Mouse (Mus musculus) myocyte (in vitro differentiated cells): ENCODE data around the gene Nifk. TPM values are rescaled to one million over a fixed set of nuclear protein-coding genes. Genes with fewer than 3 reads are reported as not detected.
A peak's percentile ranks its signal among the peaks of the same experiment; 100 is the strongest.

Experiments
- H3K27me3 ChIP-seq: one replicate; pipeline ENCODE4 v1.6.1; 2011; ENCODE audit not compliant: control insufficient read depth, insufficient read depth, insufficient read length
- H3K36me3 ChIP-seq: one replicate; pipeline ENCODE4 v1.6.1; 2011; ENCODE audit not compliant: control insufficient read depth, insufficient read depth
- H3K4me2 ChIP-seq: one replicate; pipeline ENCODE4 v1.6.1; 2011; ENCODE audit warnings: low read depth, control low read depth
- H3K4me3 ChIP-seq: one replicate; pipeline ENCODE4 v1.5.1; 2011; ENCODE audit warnings: mild to moderate bottlenecking, control low read depth, moderate library complexity
- H3K79me2 ChIP-seq: one replicate; pipeline ENCODE4 v1.6.1; 2011; ENCODE audit not compliant: control insufficient read depth, insufficient read depth
- H3ac ChIP-seq: one replicate; pipeline ENCODE4 v1.6.1; 2011; ENCODE audit not compliant: control insufficient read depth, insufficient read length
- CEBPB ChIP-seq: IDR thresholded peaks from 2 replicates; pipeline ENCODE4 v1.6.1; 2011; ENCODE audit warnings: mild to moderate bottlenecking, moderate library complexity; ENCODE audit not compliant: poor library complexity, insufficient read depth, severe bottlenecking
- E2F4 ChIP-seq: IDR thresholded peaks from one replicate; pipeline ENCODE4 v1.6.1; 2011; ENCODE audit warnings: mild to moderate bottlenecking, control low read depth, moderate library complexity; ENCODE audit not compliant: insufficient read depth
- MAX ChIP-seq: IDR thresholded peaks from one replicate; pipeline ENCODE4 v1.6.1; 2011; ENCODE audit warnings: low read depth, mild to moderate bottlenecking, control low read depth
- MYOD1 ChIP-seq, 3 experiments: IDR thresholded peaks; one replicate each; pipeline ENCODE4 v1.6.1; 2011; ENCODE audit warnings: control low read depth in 2 of 3, low read depth in 2 of 3, mild to moderate bottlenecking in 2 of 3, moderate library complexity in 1 of 3; ENCODE audit not compliant: insufficient read length in 2 of 3, control insufficient read depth in 1 of 3
- MYOG ChIP-seq, 3 experiments: IDR thresholded peaks; one replicate each; pipeline ENCODE4 v1.6.1; 2011; ENCODE audit warnings: control low read depth in 2 of 3, low read depth in 2 of 3, mild to moderate bottlenecking in 2 of 3; ENCODE audit not compliant: insufficient read length in 2 of 3, control insufficient read depth in 1 of 3, insufficient read depth in 1 of 3
- POLR2A ChIP-seq: IDR thresholded peaks from one replicate; pipeline ENCODE4 v1.6.1; 2011; ENCODE audit warnings: low read depth, mild to moderate bottlenecking, control low read depth, moderate library complexity; ENCODE audit not compliant: insufficient read length
- POLR2AphosphoS2 ChIP-seq: IDR thresholded peaks from one replicate; pipeline ENCODE4 v1.6.1; 2011; ENCODE audit warnings: low read depth, control low read depth; ENCODE audit not compliant: insufficient read length
- REST ChIP-seq: IDR thresholded peaks from one replicate; pipeline ENCODE4 v1.6.1; 2011; ENCODE audit warnings: mild to moderate bottlenecking, control low read depth, moderate library complexity; ENCODE audit not compliant: insufficient read depth, insufficient read length
- SRF ChIP-seq: IDR thresholded peaks from one replicate; pipeline ENCODE4 v1.6.1; 2011; ENCODE audit warnings: low read depth; ENCODE audit not compliant: control insufficient read depth, insufficient read length
- TCF12 ChIP-seq: IDR thresholded peaks from one replicate; pipeline ENCODE4 v1.6.1; 2011; ENCODE audit warnings: mild to moderate bottlenecking, control low read depth; ENCODE audit not compliant: poor library complexity, insufficient read depth, severe bottlenecking
- TCF3 ChIP-seq: IDR thresholded peaks from one replicate; pipeline ENCODE4 v1.6.1; 2011; ENCODE audit warnings: low read depth, control low read depth; ENCODE audit not compliant: insufficient read length
- USF1 ChIP-seq: IDR thresholded peaks from one replicate; pipeline ENCODE4 v1.6.1; 2011; ENCODE audit warnings: low read depth, mild to moderate bottlenecking, control low read depth, moderate library complexity
- polyA plus RNA-seq: library from polyadenylated mRNA; unstranded; fragments of >200 nt; fragmentation: generic; extraction: Trizol; gene quantifications from one replicate; pipeline ENCODE4 v1.2.1, GENCODE M21; 2012; ENCODE audit warnings: missing spikeins

Gene Nifk
- polyA plus RNA-seq, 1 experiment = 27.0 TPM

- no peaks in the 10 kb centered on the region for H3K27me3 ChIP-seq
- no peaks in the 10 kb centered on the region for H3K79me2 ChIP-seq
- peaks cover 20% of the 10 kb centered on the region for H3K36me3 ChIP-seq
- no peak overlapping the region for H3K4me2 ChIP-seq
- TF ChIP-seq TCF12 (no peak), MYOG (IDR thresholded peaks at IDR 0.05; ENCODE audit: control insufficient read depth in 1 of 3, insufficient read depth in 1 of 3, insufficient read length in 2 of 3, low read depth in 2 of 3) (no peak), POLR2A (no peak), USF1 (no peak), POLR2AphosphoS2 (no peak), SRF (no peak), TCF3 (no peak), REST (no peak), E2F4 (no peak), MAX (no peak), MYOD1 (IDR thresholded peaks at IDR 0.05; ENCODE audit: control insufficient read depth in 1 of 3, insufficient read length in 2 of 3, low read depth in 2 of 3) (no peak), CEBPB (no peak)
- H3K4me3 ChIP-seq = no peak overlapping the region
- no peak overlapping the region for H3ac ChIP-seq
These were observed 25.0 kb upstream of the Nifk start for GRCm38 (mm10) chr1:118296673-118297072.

GRCm38 (mm10) chr1:118297719-118298118, 23.9 kb upstream of the Nifk start:
- no peak overlapping the region for H3ac ChIP-seq
- H3K36me3 ChIP-seq = peaks cover 29% of the 10 kb centered on the region
- H3K4me2 ChIP-seq = no peak overlapping the region
- no peaks in the 10 kb centered on the region for H3K79me2 ChIP-seq
- TF ChIP-seq TCF3 = no peak
- TF ChIP-seq REST = no peak
- no peak for TF ChIP-seq POLR2A
- no peak for TF ChIP-seq TCF12
- TF ChIP-seq E2F4 = no peak
- TF ChIP-seq POLR2AphosphoS2 = no peak
- no peak for TF ChIP-seq MAX
- TF ChIP-seq SRF = no peak
- no peaks in the 10 kb centered on the region for H3K27me3 ChIP-seq
- H3K4me3 ChIP-seq = no peak overlapping the region

GRCm38 (mm10) chr1:118310780-118311621, 10.6 kb upstream of the Nifk start:
- H3K4me2 ChIP-seq = peak overlapping the region; percentile 85
- H3K4me3 ChIP-seq = peak overlapping the region; percentile 81
- no peaks in the 10 kb centered on the region for H3K27me3 ChIP-seq
- TF ChIP-seq POLR2AphosphoS2 = peak; percentile 95
- no peak for TF ChIP-seq CEBPB
- peak in 2 of 3 experiments; percentile 45 to 53 for TF ChIP-seq MYOG (IDR thresholded peaks at IDR 0.05; ENCODE audit: control insufficient read depth in 1 of 3, insufficient read depth in 1 of 3, insufficient read length in 2 of 3, low read depth in 2 of 3)
- no peak for TF ChIP-seq MYOD1 (IDR thresholded peaks at IDR 0.05; ENCODE audit: control insufficient read depth in 1 of 3, insufficient read length in 2 of 3, low read depth in 2 of 3)
- peak; percentile 94 for TF ChIP-seq MAX
- TF ChIP-seq USF1 = no peak
- TF ChIP-seq SRF = peak; percentile 56
- no peak for TF ChIP-seq TCF12
- TF ChIP-seq POLR2A = peak; percentile 97
- H3ac ChIP-seq = peak overlapping the region; percentile 36
- H3K36me3 ChIP-seq = peaks cover 6% of the 10 kb centered on the region
- peaks cover 39% of the 10 kb centered on the region for H3K79me2 ChIP-seq

- Histone ChIP-seq H3K27me3 (no peaks in the 10 kb centered on the region), H3K79me2 (peaks cover 36% of the 10 kb centered on the region), H3K4me2 (peak within 1 kb of the TSS; percentile 85), H3K36me3 (peaks cover 3% of the 10 kb centered on the region), H3ac (peak within 1 kb of the TSS; percentile 36), H3K4me3 (peak within 1 kb of the TSS; percentile 81)
- TF ChIP-seq TCF12 (no peak), E2F4 (no peak), MAX (no peak), TCF3 (no peak), MYOG (IDR thresholded peaks at IDR 0.05; ENCODE audit: control insufficient read depth in 1 of 3, insufficient read depth in 1 of 3, insufficient read length in 2 of 3, low read depth in 2 of 3) (no peak), REST (no peak), MYOD1 (IDR thresholded peaks at IDR 0.05; ENCODE audit: control insufficient read depth in 1 of 3, insufficient read length in 2 of 3, low read depth in 2 of 3) (no peak), USF1 (no peak), SRF (no peak), POLR2AphosphoS2 (no peak), POLR2A (no peak), CEBPB (no peak)
These were observed 9.9 kb upstream of the Nifk start, which contains the start of gene Tsn for GRCm38 (mm10) chr1:118311622-118312326. Gene Tsn (minus strand): TSS chr1:118311739.

GRCm38 (mm10) chr1:118320696-118321095, 943 bp upstream of the Nifk start:
- Histone ChIP-seq H3K36me3 (peaks cover 10% of the 10 kb centered on the region), H3ac (no peak overlapping the region), H3K4me2 (no peak overlapping the region), H3K4me3 (peak overlapping the region; percentile 93), H3K79me2 (peaks cover 37% of the 10 kb centered on the region), H3K27me3 (no peaks in the 10 kb centered on the region)
- no peak for TF ChIP-seq REST
- TF ChIP-seq TCF3 = no peak
- TF ChIP-seq USF1 = no peak
- TF ChIP-seq TCF12 = no peak
- TF ChIP-seq POLR2A = no peak
- no peak for TF ChIP-seq E2F4
- no peak for TF ChIP-seq MYOD1 (IDR thresholded peaks at IDR 0.05; ENCODE audit: control insufficient read depth in 1 of 3, insufficient read length in 2 of 3, low read depth in 2 of 3)
- no peak for TF ChIP-seq SRF
- no peak for TF ChIP-seq CEBPB
- TF ChIP-seq POLR2AphosphoS2 = no peak
- TF ChIP-seq MYOG (IDR thresholded peaks at IDR 0.05; ENCODE audit: control insufficient read depth in 1 of 3, insufficient read depth in 1 of 3, insufficient read length in 2 of 3, low read depth in 2 of 3) = no peak
- no peak for TF ChIP-seq MAX
